Mouse (Mus musculus) liver, postnatal 0 days (tissue): ENCODE results near the gene Crybg2. TPM values are rescaled to one million over a fixed set of nuclear protein-coding genes. Genes with fewer than 3 reads are reported as not detected.

Experiments
- ATAC-seq: fragments of 200-750 bp; cut with Nextera tagmentation; 2 replicates; pipeline ENCODE4 v1.8.0; 2017; ENCODE audit warnings: mild to moderate bottlenecking, moderate library complexity
- DNase-seq: peaks from one replicate; pipeline ENCODE4 v3.0.0-alpha.2; 2016
- H3K27ac ChIP-seq: fragments of 300-500 bp; sonication (generic); 2 replicates; pipeline ENCODE4 v1.5.1; 2014; ENCODE audit warnings: antibody characterized with exemption, moderate library complexity, mild to moderate bottlenecking, low read depth
- H3K27me3 ChIP-seq: fragments of 300-500 bp; sonication (generic); 2 replicates; pipeline ENCODE4 v1.6.1; 2014; ENCODE audit warnings: low read length, control low read depth, mixed read lengths; ENCODE audit not compliant: insufficient read depth
- H3K36me3 ChIP-seq: fragments of 300-500 bp; sonication (generic); replicated peaks from 2 replicates; pipeline ENCODE4 v1.6.1; 2014; ENCODE audit warnings: mild to moderate bottlenecking, control low read depth, low read length, moderate library complexity, mixed read lengths; ENCODE audit not compliant: insufficient read depth
- H3K4me1 ChIP-seq: fragments of 300-500 bp; sonication (generic); 2 replicates; pipeline ENCODE4 v1.6.1; 2014; ENCODE audit warnings: antibody characterized with exemption, mild to moderate bottlenecking, control low read depth; ENCODE audit not compliant: insufficient read depth
- H3K4me2 ChIP-seq: fragments of 300-500 bp; sonication (generic); 2 replicates; pipeline ENCODE4 v1.6.1; 2014; ENCODE audit warnings: low read depth, mild to moderate bottlenecking, low read length, moderate library complexity, mixed read lengths
- H3K4me3 ChIP-seq: fragments of 300-500 bp; sonication (generic); 2 replicates; pipeline ENCODE4 v1.5.1; 2014; ENCODE audit warnings: low read depth, low read length
- H3K9ac ChIP-seq: fragments of 300-500 bp; sonication (generic); replicated peaks from 2 replicates; pipeline ENCODE4 v1.6.1; 2014; ENCODE audit warnings: mild to moderate bottlenecking, moderate library complexity
- H3K9me3 ChIP-seq: fragments of 300-500 bp; sonication (generic); 2 replicates; pipeline ENCODE4 v1.6.1; 2016; ENCODE audit warnings: mild to moderate bottlenecking, control low read depth, low read length, mixed read lengths
- CTCF ChIP-seq: sonication (generic); IDR thresholded peaks from 2 replicates; pipeline ENCODE4 v1.5.1; 2016; ENCODE audit warnings: antibody characterized with exemption, low read depth
- EP300 ChIP-seq: IDR thresholded peaks from 2 replicates; pipeline ENCODE4 v1.6.1; 2016; ENCODE audit warnings: antibody characterized with exemption, low read depth, mild to moderate bottlenecking
- WGBS: fragments of 180-500 bp; shearing (Covaris S2); extraction: QIAGEN DNeasy Blood & Tissue Kit; methylation state at CpG from one replicate; pipeline ENCODE4 v1.1.7; 2014; ENCODE audit not compliant: insufficient replicate concordance; 5-methylcytosine and 5-hydroxymethylcytosine counted together
- polyA plus RNA-seq: library from polyadenylated mRNA; unstranded; fragments of >200 nt; fragmentation: Nextera tagmentation; extraction: Ambion mirVana; gene quantifications from 2 replicates; pipeline ENCODE4 v1.2.1, GENCODE M21; 2015

Gene Crybg2
- polyA plus RNA-seq, 1 experiment from 2014 or later, result 1.4 TPM

DNA sequence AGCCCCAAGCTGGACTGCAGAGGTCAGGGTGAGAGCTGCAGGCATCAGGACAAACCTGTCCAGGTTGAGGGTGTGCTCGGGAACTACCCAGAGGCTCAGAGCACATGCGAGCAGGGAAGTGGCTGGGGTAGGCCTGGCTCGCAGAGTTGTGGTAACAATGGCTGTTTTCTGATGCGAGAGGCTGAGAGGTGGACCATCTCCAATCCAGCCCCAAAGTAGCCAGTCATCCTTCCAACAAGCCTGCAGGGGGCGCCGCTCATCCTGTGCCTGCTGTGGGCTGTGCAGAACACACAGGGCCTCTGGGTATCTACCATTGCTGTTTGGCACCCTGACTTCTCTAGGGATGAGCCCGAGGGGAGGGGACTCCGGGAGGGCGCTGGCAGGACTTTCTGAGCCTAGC is 59.0 kb downstream of the Crybg2 start:
- no peak overlapping the region for H3K9ac ChIP-seq
- DNase-seq, result peak; percentile 72
- no peaks in the 10 kb centered on the region for H3K36me3 ChIP-seq
- ATAC-seq, result 0 out of 2 replicates have a peak, but pooled peaks have one; percentile 13
- H3K4me2 ChIP-seq, result no peak overlapping the region
- TF ChIP-seq CTCF (peak; percentile 74), EP300 (no peak)
- H3K27ac ChIP-seq, result peak overlapping the region; percentile 72
- H3K27me3 ChIP-seq, result no peaks in the 10 kb centered on the region
- H3K9me3 ChIP-seq, result no peaks in the 10 kb centered on the region
- no peak overlapping the region for H3K4me3 ChIP-seq
- WGBS, result 61% methylated on average over 9 of the region's 9 CpGs
- peaks cover 46% of the 10 kb centered on the region for H3K4me1 ChIP-seq

DNA sequence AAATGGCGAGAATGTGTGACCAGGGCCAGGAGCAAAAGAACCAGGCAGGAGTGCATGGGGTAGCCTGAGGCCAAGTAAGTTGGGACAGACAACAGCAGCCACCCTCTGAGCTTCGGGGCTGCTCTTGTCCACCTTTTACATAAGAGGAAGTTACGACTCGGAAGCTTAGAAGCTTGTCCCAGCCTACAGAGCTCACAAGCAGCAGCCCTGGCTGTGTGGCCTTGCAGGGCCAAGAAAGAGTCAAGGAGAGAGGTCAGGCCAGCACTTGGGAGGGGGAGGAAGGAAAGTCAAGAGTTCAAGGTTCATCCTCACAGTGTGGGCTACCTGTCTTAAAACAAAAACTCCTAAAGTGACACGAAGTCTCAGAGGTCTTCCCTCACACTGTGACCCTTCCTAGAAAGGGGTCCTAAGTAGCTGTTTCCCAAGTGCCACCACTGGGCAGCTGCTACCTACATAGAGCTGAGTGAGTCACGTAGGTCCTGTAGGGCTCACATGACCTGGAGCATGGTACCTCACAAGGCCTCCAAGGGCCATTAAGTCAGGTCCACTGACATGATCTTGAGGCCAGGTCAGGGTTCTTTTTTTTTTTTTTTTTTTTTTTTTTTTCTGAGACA is 59.7 kb downstream of the Crybg2 start:
- Histone ChIP-seq H3K9ac (no peak overlapping the region), H3K27ac (peak overlapping the region; percentile 72)
- ATAC-seq, result no peak

DNA sequence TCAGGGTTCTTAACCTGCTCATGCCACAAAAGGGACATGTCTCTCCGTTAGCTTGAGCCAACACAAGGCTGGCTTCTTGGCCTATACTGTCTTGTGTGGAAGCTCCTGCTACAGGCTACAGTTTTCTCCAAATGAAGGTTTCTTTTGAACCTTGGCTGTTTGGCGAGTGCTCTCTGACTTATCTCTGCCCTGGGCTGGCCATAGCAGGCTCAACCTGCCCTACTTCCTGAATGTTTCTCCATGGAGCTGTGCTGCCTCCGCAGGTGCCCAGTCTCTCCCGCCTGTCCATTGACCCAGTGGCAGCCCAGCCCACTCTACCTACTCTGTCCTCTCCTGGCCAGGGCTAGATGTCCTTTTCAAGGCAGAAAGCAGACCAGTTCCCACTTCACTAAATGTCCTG is 60.3 kb downstream of the Crybg2 start:
- Histone ChIP-seq H3K36me3 (no peaks in the 10 kb centered on the region), H3K27ac (peak overlapping the region; percentile 25; the same call in 1 of the 2 replicates), H3K4me2 (no peak overlapping the region), H3K4me3 (no peak overlapping the region), H3K9me3 (no peaks in the 10 kb centered on the region), H3K4me1 (peaks cover 45% of the 10 kb centered on the region), H3K27me3 (no peaks in the 10 kb centered on the region), H3K9ac (no peak overlapping the region)
- DNase-seq (no peak), ATAC-seq (no peak)
- TF ChIP-seq EP300 (no peak), CTCF (no peak)
- 57% methylated on average over 4 of the region's 4 CpGs for WGBS

More for the DNA sequence above, 59.7 kb downstream of the Crybg2 start:
- H3K9me3 ChIP-seq, result no peaks in the 10 kb centered on the region
- 41% methylated on average over 6 of the region's 6 CpGs for WGBS
- H3K36me3 ChIP-seq, result no peaks in the 10 kb centered on the region
- H3K27me3 ChIP-seq, result no peaks in the 10 kb centered on the region
- no peak overlapping the region for H3K4me3 ChIP-seq
- no peak for TF ChIP-seq CTCF
- no peak for TF ChIP-seq EP300
- peaks cover 47% of the 10 kb centered on the region for H3K4me1 ChIP-seq
- DNase-seq, result no peak
- H3K4me2 ChIP-seq, result no peak overlapping the region

DNA sequence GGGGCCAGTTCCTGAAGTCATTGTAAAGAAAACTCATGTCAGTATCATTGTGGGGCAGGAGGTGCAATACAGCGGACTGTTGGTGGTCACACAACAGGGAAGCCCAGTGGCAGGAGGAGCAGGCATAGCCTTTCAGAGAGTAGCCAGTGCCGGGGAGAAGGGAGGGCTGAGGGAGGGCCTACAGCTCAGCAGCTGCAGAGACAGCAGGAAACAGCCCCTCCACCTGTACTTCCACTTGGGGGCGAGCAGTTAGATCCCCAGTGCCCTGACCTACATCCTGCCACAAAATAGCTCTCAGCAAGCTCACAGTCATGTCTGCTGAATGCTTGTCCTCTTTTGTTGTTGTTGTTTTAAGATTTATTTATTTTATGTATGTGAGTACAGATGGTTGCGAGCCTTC is 61.0 kb downstream of the Crybg2 start:
- Histone ChIP-seq H3K9me3 (no peaks in the 10 kb centered on the region), H3K27me3 (no peaks in the 10 kb centered on the region), H3K27ac (peak overlapping the region; percentile 60; the same call in 1 of the 2 replicates), H3K4me2 (no peak overlapping the region), H3K36me3 (no peaks in the 10 kb centered on the region; the same call in 1 of the 2 replicates), H3K4me3 (no peak overlapping the region), H3K4me1 (peaks cover 40% of the 10 kb centered on the region), H3K9ac (no peak overlapping the region)
- TF ChIP-seq CTCF, result no peak
- no peak for TF ChIP-seq EP300
- 46% methylated on average over 4 of the region's 4 CpGs for WGBS
- DNase-seq (peak; percentile 32), ATAC-seq (no peak)

DNA sequence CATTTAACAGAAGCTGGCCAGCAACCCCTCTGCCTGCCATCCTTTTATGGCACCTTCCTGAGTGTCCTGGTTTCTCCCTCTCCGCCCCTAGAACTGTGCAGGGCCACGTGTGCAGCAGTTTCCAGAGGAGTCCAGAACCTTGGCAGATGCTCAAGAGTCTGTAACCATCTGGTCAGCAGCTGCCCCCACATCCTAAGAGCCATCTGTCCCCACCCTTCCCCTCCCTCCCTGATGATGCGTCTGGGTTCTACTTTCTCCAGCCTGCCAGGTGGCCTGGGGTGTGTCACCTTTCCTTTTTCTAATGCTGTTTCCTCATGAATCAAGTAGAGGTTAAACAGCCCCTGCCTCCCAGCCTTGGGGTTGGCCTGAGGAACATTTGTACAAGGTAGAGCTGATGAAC is 61.7 kb downstream of the Crybg2 start:
- TF ChIP-seq EP300 (no peak), CTCF (no peak)
- Histone ChIP-seq H3K9me3 (no peaks in the 10 kb centered on the region), H3K27me3 (no peaks in the 10 kb centered on the region), H3K4me3 (no peak overlapping the region), H3K9ac (no peak overlapping the region), H3K36me3 (no peaks in the 10 kb centered on the region; the same call in 1 of the 2 replicates), H3K4me2 (no peak overlapping the region), H3K27ac (peak overlapping the region; percentile 60; the same call in 1 of the 2 replicates), H3K4me1 (peaks cover 38% of the 10 kb centered on the region)
- WGBS, result 60% methylated on average over 3 of the region's 3 CpGs
- ATAC-seq (no peak), DNase-seq (peak; percentile 17)

DNA sequence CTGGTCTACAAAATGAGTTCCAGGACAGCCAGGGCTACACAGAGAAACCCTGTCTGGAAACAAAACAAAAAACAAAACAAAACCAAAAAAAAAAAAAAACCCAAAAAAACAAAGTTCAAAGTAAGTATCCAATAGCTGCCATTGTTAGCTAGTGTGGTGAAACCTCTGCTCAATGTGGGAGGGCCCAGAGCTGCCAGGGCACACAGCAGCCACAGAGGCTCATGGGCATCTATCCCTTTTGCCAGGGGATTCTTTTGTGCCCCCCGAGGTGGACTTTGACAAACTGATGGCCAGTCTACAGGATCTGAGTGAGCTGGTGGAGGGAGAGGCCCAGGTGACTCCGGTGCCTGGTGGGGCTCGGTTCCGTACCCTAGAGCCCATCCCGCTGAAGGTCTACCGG is 62.5 kb downstream of the Crybg2 start:
- Histone ChIP-seq H3K4me3 (no peak overlapping the region), H3K27me3 (no peaks in the 10 kb centered on the region), H3K9ac (no peak overlapping the region), H3K9me3 (no peaks in the 10 kb centered on the region), H3K4me2 (no peak overlapping the region), H3K4me1 (peaks cover 38% of the 10 kb centered on the region), H3K27ac (no peak overlapping the region), H3K36me3 (no peaks in the 10 kb centered on the region; the same call in 1 of the 2 replicates)
- ATAC-seq (no peak), DNase-seq (peak; percentile 11)
- TF ChIP-seq CTCF (no peak), EP300 (no peak)
- 90% methylated on average over 6 of the region's 6 CpGs for WGBS
